Mouse (Mus musculus): ENCODE results near the gene Tex30. TPM values are rescaled to one million over a fixed set of nuclear protein-coding genes. Genes with fewer than 3 reads are reported as not detected.
"Not testable (repeated sequence)": the region's sequence is repeated elsewhere in the genome, so short reads cannot be mapped to it uniquely, and the experiment has no call there.

The Tex30 gene
- polyA plus RNA-seq, 1 experiment from 2014 or later: 93.6 TPM

DNA sequence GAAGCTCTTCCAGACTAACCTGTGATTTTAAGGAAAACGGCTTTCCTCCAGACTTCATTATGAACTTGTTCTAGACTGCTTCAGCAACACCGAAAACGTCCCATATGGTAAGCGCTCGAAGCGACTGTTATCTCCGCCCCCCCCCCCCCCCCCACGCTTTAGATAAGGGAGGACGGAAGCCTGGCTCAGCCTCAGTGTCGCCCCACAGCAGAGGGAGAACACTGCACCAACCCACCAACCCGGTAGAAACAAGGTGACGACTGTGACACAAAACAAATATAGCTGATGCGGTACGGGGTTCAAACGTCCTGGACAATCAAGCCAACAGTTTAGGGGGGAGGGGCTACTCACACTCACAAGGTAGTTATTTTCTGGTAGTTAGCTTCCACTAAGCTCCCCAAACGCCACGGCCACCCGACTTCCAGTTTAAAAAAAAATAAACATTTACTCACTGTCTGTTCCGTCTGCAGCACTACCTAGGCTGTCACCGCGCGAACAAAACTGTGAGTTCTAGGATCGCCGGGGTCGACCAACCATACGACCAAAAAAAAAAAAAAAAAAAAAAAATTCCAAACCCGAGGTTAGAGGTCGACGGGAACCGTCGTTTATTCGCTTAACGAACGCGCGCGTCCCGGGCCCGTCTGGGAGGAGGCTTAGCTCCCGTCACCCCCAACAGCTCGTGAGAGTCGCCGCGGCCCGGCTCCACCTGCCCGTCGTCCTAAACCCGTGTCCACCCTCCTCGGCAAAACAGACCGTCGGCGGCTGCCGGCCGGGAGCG lies 604 bp downstream of the Tex30 start:
- H3K9ac ChIP-seq: peak overlapping the region; percentile 79
- ATAC-seq (ENCODE audit: insufficient read depth) (peak; percentile 80), DNase-seq (peak; percentile 61)
- H3K9me3 ChIP-seq (ENCODE audit: low read depth, low read length): no peaks in the 10 kb centered on the region
- H3K27me3 ChIP-seq (ENCODE audit: insufficient read depth, low read length): no peaks in the 10 kb centered on the region
- H3K36me3 ChIP-seq (ENCODE audit: insufficient read depth): peaks cover 19% of the 10 kb centered on the region
- no peaks in the 10 kb centered on the region for H3K4me1 ChIP-seq (ENCODE audit: insufficient read depth)
- H3K27ac ChIP-seq (ENCODE audit: low read depth): peak overlapping the region; percentile 93
- peak overlapping the region; percentile 80 for H3K4me3 ChIP-seq (ENCODE audit: low read depth, low read length)
- peak overlapping the region; percentile 74 for H3K4me2 ChIP-seq
- WGBS: under 1% methylated on average over 55 of the region's 55 CpGs
- TF ChIP-seq CTCF (IDR thresholded peaks at IDR 0.05; ENCODE audit: low read depth): no peak

DNA sequence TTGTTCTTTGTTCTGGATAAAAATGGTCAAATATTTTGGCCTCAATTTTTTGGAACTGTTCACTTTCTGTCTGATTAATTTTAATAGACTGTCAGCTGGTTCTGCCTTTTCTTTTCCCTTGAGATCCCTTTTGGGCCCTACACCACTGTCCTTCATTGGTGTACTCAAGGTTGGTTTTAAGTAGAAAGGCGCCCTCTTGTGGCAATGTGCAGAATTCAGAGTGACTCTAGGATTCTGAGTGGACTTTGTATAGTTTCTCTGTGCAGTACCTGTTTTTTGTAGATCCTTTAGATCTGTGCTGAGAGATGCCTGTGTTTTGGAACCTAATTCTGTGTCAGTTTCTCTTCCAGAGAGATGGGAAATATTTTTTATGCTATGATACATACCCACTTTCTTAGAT lies 37.6 kb downstream of the Tex30 start:
- no peak overlapping the region for H3K9ac ChIP-seq
- no peaks in the 10 kb centered on the region for H3K36me3 ChIP-seq (ENCODE audit: insufficient read depth)
- H3K9me3 ChIP-seq (ENCODE audit: low read depth, low read length): no peaks in the 10 kb centered on the region
- H3K4me1 ChIP-seq (ENCODE audit: insufficient read depth): no peaks in the 10 kb centered on the region
- H3K27ac ChIP-seq (ENCODE audit: low read depth): no peak overlapping the region
- no peak overlapping the region for H3K4me3 ChIP-seq (ENCODE audit: low read depth, low read length)
- WGBS: 0% methylated on average over 1 of the region's 1 CpGs
- DNase-seq (peak; percentile 77), ATAC-seq (ENCODE audit: insufficient read depth) (no peak)
- no peaks in the 10 kb centered on the region for H3K27me3 ChIP-seq (ENCODE audit: insufficient read depth, low read length)
- no peak overlapping the region for H3K4me2 ChIP-seq
- TF ChIP-seq CTCF (IDR thresholded peaks at IDR 0.05; ENCODE audit: low read depth): peak; percentile 63

DNA sequence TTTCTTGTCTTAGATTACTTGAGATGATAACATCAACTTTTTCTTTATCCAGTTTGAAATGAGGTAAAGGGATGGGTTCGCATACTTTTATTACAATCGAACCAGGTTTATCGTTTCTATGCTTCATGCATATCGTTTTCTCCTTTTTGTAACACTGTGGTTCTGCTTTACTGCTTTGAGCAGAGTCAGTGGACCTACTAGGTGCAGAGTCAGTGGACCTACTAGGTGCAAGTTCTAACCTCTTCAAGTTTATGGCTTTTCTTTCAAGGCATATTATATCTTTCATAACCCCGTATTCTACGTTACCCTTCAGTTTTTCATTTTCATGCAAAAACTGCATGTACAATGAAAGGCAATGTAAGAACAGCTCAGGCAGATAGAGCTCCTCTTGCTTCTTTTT lies 38.8 kb downstream of the Tex30 start:
- no peak overlapping the region for H3K9ac ChIP-seq
- no peak for ATAC-seq (ENCODE audit: insufficient read depth)
- no peak for TF ChIP-seq CTCF (IDR thresholded peaks at IDR 0.05; ENCODE audit: low read depth)
- no peaks in the 10 kb centered on the region for H3K36me3 ChIP-seq (ENCODE audit: insufficient read depth)
- H3K4me1 ChIP-seq (ENCODE audit: insufficient read depth): no peaks in the 10 kb centered on the region
- WGBS: 88% methylated on average over 6 of the region's 6 CpGs
- no peaks in the 10 kb centered on the region for H3K27me3 ChIP-seq (ENCODE audit: insufficient read depth, low read length)
- no peak overlapping the region for H3K4me2 ChIP-seq
- H3K4me3 ChIP-seq (ENCODE audit: low read depth, low read length): no peak overlapping the region
- no peaks in the 10 kb centered on the region for H3K9me3 ChIP-seq (ENCODE audit: low read depth, low read length)
- DNase-seq: no peak
- H3K27ac ChIP-seq (ENCODE audit: low read depth): no peak overlapping the region

DNA sequence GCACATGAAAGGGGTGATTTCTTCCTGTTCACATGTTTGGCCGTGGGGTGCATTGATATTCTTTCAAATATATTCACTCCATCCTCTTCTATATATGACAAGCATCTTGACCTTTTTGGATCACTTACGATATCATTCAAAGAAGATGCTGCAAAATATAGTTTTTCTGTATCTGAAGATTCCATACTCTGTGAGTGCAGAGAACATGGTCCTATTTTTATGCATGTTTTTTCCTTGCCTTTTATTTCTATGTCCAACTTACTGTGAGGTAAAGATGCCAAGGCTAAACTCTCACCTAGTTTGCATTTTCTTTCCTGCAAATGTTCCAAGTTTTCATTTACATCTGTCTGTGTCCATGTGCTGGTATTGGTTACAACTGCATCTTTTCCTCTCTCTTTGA lies 40.4 kb downstream of the Tex30 start, which contains the start of gene Gm8251:
Gene Gm8251, minus strand, starts transcription at position 101 of the 400 bp plus-strand sequence.
- Histone ChIP-seq H3K4me2 (no peak within 1 kb of the TSS), H3K9me3 (ENCODE audit: low read depth, low read length) (no peaks in the 10 kb centered on the region), H3K36me3 (ENCODE audit: insufficient read depth) (no peaks in the 10 kb centered on the region), H3K27me3 (ENCODE audit: insufficient read depth, low read length) (no peaks in the 10 kb centered on the region), H3K27ac (ENCODE audit: low read depth) (no peak within 1 kb of the TSS), H3K4me3 (ENCODE audit: low read depth, low read length) (no peak within 1 kb of the TSS), H3K4me1 (ENCODE audit: insufficient read depth) (no peaks in the 10 kb centered on the region), H3K9ac (no peak within 1 kb of the TSS)
- WGBS: 91% methylated on average over 2 of the region's 2 CpGs
- ATAC-seq (ENCODE audit: insufficient read depth): no peak
- no peak for TF ChIP-seq CTCF (IDR thresholded peaks at IDR 0.05; ENCODE audit: low read depth)
- no peak for DNase-seq

DNA sequence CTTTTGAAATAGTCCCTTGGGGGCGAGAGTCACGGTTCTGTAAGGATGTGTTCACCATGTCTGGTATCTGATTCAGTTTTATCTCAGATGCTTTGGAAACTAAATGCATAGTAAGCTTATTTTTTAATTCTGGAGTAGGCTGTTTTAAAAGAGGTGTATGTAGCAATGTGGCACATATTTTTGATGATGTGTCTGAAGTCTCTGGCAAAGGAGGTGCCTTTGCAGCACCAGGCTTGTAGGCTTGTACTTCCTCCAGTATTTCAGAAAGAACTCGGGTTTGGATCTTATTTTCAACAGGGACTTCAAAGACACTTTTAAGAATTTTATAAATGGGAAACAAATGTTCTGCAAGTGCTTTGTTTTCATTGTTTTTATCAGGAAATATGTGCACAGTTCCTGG lies 44.4 kb downstream of the Tex30 start:
- ATAC-seq (ENCODE audit: insufficient read depth) (no peak), DNase-seq (no peak)
- Histone ChIP-seq H3K36me3 (ENCODE audit: insufficient read depth) (no peaks in the 10 kb centered on the region), H3K9ac (no peak overlapping the region), H3K27ac (ENCODE audit: low read depth) (no peak overlapping the region), H3K9me3 (ENCODE audit: low read depth, low read length) (no peaks in the 10 kb centered on the region), H3K4me2 (no peak overlapping the region), H3K27me3 (ENCODE audit: insufficient read depth, low read length) (no peaks in the 10 kb centered on the region), H3K4me1 (ENCODE audit: insufficient read depth) (no peaks in the 10 kb centered on the region), H3K4me3 (ENCODE audit: low read depth, low read length) (no peak overlapping the region)
- WGBS: 67% methylated on average over 3 of the region's 3 CpGs
- TF ChIP-seq CTCF (IDR thresholded peaks at IDR 0.05; ENCODE audit: low read depth): no peak

DNA sequence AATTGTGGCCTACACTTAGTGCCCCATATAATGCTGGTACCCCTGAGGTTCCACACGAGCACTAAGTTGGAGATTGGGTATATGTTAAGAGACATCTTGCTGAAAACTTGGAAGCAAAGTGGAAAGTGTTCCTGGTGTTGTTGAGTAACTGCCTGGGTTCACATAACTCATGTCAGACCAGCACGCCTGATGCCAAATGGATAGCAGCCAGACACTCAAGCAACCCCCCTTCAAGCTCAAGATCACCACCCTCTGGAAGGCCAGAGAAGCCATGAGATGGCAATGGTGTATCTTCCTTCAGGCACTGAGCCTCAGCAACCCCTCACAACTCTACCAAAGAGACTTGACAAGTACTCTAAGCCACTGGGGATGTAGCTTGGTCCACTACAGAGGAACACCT lies 55.7 kb downstream of the Tex30 start:
- ATAC-seq (ENCODE audit: insufficient read depth): 0 out of 2 replicates have a peak, but pooled peaks have one; percentile 21

DNA sequence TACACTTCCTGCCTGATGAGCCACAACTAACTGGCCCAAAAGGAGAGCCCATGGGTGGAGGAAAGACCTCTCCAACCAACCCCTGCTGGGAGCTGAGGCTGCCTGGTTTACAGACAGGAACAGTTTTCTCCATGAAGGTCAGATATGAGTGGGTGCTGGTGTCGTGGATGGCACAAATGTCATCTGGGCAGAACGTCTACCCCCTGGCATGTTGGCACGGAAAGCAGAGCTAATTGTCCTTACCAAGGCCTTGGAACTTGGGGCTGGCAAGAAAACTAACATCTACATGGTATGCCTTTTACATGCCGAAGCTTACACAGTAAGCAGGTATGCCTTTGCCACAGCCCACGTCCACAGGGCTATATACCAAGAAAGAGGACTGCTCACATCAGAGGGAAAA lies 56.6 kb downstream of the Tex30 start:
- H3K9me3 ChIP-seq (ENCODE audit: low read depth, low read length); H3K4me2 ChIP-seq; ATAC-seq (ENCODE audit: insufficient read depth); H3K27ac ChIP-seq (ENCODE audit: low read depth); DNase-seq; H3K9ac ChIP-seq; H3K4me3 ChIP-seq (ENCODE audit: low read depth, low read length); H3K36me3 ChIP-seq (ENCODE audit: insufficient read depth); H3K27me3 ChIP-seq (ENCODE audit: insufficient read depth, low read length); H3K4me1 ChIP-seq (ENCODE audit: insufficient read depth): not testable (repeated sequence)
- 76% methylated on average over 5 of the region's 5 CpGs for WGBS

More for the DNA sequence above, 55.7 kb downstream of the Tex30 start:
- WGBS: 48% methylated on average over 2 of the region's 2 CpGs
- H3K4me2 ChIP-seq: no peak overlapping the region
- H3K4me3 ChIP-seq (ENCODE audit: low read depth, low read length): no peak overlapping the region
- no peak for TF ChIP-seq CTCF (IDR thresholded peaks at IDR 0.05; ENCODE audit: low read depth)
- H3K27ac ChIP-seq (ENCODE audit: low read depth): no peak overlapping the region
- no peaks in the 10 kb centered on the region for H3K4me1 ChIP-seq (ENCODE audit: insufficient read depth)
- no peaks in the 10 kb centered on the region for H3K27me3 ChIP-seq (ENCODE audit: insufficient read depth, low read length)
- no peaks in the 10 kb centered on the region for H3K36me3 ChIP-seq (ENCODE audit: insufficient read depth)
- DNase-seq: peak; percentile 46
- H3K9me3 ChIP-seq (ENCODE audit: low read depth, low read length): no peaks in the 10 kb centered on the region
- no peak overlapping the region for H3K9ac ChIP-seq

Measured in lung, embryonic 14.5 days (tissue).